24 mouse cellular contexts compared by ENCODE assay signal in the genomic region with DNA sequence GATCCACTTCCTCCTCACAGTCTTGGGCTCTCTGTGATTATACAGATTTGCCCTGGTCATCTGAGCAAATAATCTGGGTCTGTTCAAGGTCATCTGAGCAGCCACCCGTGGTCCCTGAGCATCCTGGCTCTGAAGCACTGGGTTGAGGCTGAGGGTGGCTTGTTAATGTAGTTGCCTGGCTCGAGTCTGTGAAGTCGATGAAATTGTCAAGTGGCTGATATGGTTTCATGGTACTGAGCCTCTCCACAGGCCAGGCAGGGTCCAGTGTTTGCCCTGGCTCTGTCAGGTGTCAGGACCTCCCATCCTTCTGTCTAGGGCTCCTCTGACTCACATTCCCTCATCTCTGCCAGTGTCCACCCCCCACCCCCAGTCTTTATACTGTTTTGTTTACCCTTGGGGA. TPM values are rescaled to one million over a fixed set of nuclear protein-coding genes. Genes with fewer than 3 reads are reported as not detected.
"Had no signal": no experiment of that assay in that cellular context is flagged by ENCODE, and none has a peak within 500 bp of the region (broad histone marks: within the 10 kb centered on the region; RNA-seq: fewer than 3 reads in every experiment).

No protein-coding gene starts in this region.

- H3K4me3 ChIP-seq: kidney, embryonic 15.5 days; left cerebral cortex, adult 2 months; liver, embryonic 13.5 days; midbrain, embryonic 12.5 days; midbrain, embryonic 15.5 days; myocyte; neural tube, embryonic 13.5 days; stomach, embryonic 15.5 days had no signal

- H3K27me3 ChIP-seq: kidney, embryonic 15.5 days; liver, embryonic 13.5 days; midbrain, embryonic 12.5 days; midbrain, embryonic 15.5 days; neural tube, embryonic 13.5 days; stomach, embryonic 15.5 days had no signal

- H3K4me1 ChIP-seq: midbrain, embryonic 12.5 days; midbrain, embryonic 15.5 days; neural tube, embryonic 13.5 days; stomach, embryonic 15.5 days had no signal

- ATAC-seq: midbrain, embryonic 15.5 days had no signal

- H3K4me2 ChIP-seq: kidney, embryonic 15.5 days; liver, embryonic 13.5 days; midbrain, embryonic 12.5 days; midbrain, embryonic 15.5 days; neural tube, embryonic 13.5 days; stomach, embryonic 15.5 days had no signal

- DNase-seq: kidney, postnatal 10 days; kidney, postnatal 36 days; layer of hippocampus, postnatal 36 days; liver, embryonic 13.5 days; lung, adult 2 months; lung, postnatal 14 days; lung, postnatal 4 days; right cerebral cortex, postnatal 25 days; spleen, adult 18-20 months; thymus, postnatal 25 days had no signal

- H3K9me3 ChIP-seq: kidney, embryonic 15.5 days; liver, embryonic 13.5 days; midbrain, embryonic 12.5 days; midbrain, embryonic 15.5 days; neural tube, embryonic 13.5 days; stomach, embryonic 15.5 days had no signal

- H3K36me3 ChIP-seq: kidney, embryonic 15.5 days; liver, embryonic 13.5 days; midbrain, embryonic 12.5 days; midbrain, embryonic 15.5 days; neural tube, embryonic 13.5 days; stomach, embryonic 15.5 days had no signal

- H3K27ac ChIP-seq: kidney, embryonic 15.5 days; left cerebral cortex, adult 2 months; liver, embryonic 13.5 days; midbrain, embryonic 12.5 days; midbrain, embryonic 15.5 days; neural tube, embryonic 13.5 days; stomach, embryonic 15.5 days had no signal

- H3K9ac ChIP-seq: kidney, embryonic 15.5 days; liver, embryonic 13.5 days; midbrain, embryonic 12.5 days; midbrain, embryonic 15.5 days; neural tube, embryonic 13.5 days; stomach, embryonic 15.5 days had no signal

RNA-seq across cellular contexts. Expression of gene Spocd1, which starts 25.5 kb away (rescaled TPM):
- total RNA-seq: liver, adult 2 months; megakaryocyte-erythroid progenitor cell, adult 5-6 weeks; monocyte, adult 5-6 weeks; neutrophil, adult 5-6 weeks had no signal
- polyA plus RNA-seq: kidney, embryonic 15.5 days; limb, embryonic 11.5 days; liver, adult 2 months; liver, embryonic 13.5 days; liver, embryonic 16.5 days; lung, adult 2 months; lung, embryonic 16.5 days; midbrain, embryonic 12.5 days; midbrain, embryonic 15.5 days; myocyte; neural tube, embryonic 13.5 days had no signal
